Mouse (Mus musculus) brain, embryonic 18.5 days (tissue): ENCODE measurements at regions not wholly inside any gene's neighbourhood (a gene's known extent, or its start where the extent isn't known, plus 50 kb on each side); places are given as distances from the start of the nearest gene placed in this dataset.

ENCODE experiments used
- DNase-seq: peaks from one replicate; pipeline ENCODE4 v3.0.0-alpha.2; 2012; ENCODE audit warnings: low read depth, low spot score

DNA sequence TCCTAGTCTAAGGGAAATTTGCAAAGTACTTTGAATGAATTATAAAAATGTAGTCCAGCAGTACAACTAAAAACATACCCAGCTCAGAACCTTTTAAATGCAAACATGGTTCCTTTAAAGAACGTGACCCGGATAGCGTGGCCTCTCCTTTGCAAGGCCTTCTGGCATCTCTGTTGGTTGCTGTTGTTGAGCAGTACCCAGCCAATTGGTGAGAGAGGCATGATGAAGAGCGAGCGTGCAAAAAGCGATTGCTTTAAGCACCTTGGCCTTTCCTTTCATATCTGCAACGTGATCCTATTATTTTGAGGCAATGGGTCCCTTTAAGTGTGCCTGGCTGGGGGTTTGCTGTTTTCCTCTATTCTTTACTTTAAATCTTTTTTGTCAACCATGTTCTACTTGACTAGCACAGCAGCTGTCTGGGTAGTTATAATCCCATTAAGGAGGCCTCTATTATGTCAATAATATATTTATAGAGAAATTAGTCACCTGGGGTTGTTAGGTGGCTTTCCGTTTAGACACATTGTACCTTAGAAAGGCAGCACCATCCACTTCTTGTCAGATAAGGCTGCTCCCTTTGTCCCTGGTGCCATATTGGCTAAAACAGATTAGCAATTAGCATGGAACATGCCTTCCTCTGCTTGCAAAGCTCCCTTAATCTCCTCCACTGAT, 141.5 kb upstream of the Jag1 start:
- DNase-seq, result no peak

DNA sequence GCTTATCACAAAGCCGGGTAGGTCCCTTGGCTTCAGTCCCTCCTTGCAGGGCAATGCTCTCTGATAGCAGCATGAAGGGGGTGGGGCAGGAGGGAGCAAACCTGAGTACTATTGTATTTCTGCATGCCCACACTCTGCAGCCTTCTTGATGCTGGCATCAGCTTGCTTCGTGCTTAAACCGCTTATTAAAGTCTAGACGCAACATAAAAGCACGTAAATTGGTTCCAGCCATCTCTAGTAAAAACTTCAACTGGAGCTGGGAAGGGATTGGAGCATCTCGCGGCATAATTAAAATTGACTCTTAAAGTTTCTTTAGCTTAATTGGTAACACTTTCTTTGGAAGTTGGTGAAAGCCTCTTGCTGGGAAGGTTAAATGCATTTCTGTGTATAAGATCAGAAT, 131.5 kb upstream of the Jag1 start:
- no peak for DNase-seq

- DNase-seq, result no peak
Measured at GRCm38 (mm10) chr2:137244370-137244769, 127.9 kb upstream of the Jag1 start.

DNA sequence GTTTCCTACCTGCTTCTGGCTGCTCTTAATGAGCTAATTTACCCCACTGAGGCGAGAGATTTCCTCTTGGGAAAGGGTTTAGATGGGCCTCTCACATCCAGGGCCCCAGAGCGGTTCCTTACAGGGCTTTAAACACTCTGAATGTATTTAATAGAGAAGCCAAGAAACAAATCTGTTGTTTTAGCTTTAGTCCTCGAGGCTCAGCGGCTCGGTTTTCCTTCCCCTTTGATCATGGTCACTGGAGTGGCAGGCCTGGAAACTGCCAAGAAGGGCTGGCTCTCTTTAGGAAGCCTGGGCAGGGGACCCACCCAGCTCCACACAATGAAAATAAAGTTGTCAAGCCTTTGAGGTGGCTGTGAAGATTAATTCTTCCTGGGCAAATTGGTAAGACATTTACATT, 127.5 kb upstream of the Jag1 start:
- DNase-seq, result no peak

DNA sequence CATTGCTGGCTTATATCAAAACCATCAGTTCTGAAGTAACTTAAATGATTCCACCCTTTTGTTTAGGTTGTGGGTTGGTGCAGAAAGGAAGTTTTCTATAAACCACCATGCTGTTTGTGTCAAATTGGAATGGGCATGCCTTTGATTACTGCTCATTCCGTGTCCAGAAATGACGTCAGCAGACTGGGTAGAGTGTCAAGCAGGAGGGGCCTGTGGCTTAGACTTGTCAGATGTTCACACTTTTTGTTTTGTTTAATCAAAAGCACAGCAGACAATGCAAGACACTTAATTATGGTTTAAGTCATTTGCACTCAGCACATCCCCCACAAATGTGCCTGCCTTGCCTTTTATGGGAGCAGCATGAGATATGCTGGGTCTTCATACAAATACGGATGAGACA, 120.5 kb upstream of the Jag1 start:
- no peak for DNase-seq

- DNase-seq, result no peak
Measured at GRCm38 (mm10) chr2:137233936-137234335, 117.5 kb upstream of the Jag1 start.

- DNase-seq, result no peak
Measured at GRCm38 (mm10) chr2:137231161-137231560, 114.7 kb upstream of the Jag1 start.

GRCm38 (mm10) chr2:137229422-137230069, 113.1 kb upstream of the Jag1 start:
- no peak for DNase-seq

DNA sequence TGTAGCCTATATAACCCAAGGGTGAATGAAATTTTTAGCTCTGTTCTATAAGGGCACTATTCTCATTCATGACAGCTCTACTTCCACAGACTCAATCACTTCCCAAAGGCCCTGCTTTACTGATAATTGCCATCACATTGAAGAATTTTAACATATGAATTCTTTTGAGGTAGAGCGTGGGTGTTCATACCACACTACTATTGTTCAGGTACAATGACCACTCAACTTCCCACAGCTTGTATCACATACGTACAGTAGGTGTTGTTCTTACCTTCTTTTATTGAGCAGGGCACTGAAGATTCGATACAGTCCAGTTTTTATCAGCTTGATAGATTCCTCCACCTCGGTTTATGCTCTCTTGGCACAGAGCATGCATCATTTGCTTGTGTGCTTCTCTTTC, 111.1 kb upstream of the Jag1 start:
- DNase-seq, result no peak

GRCm38 (mm10) chr2:137224702-137225552, 108.5 kb upstream of the Jag1 start:
- no peak for DNase-seq

GRCm38 (mm10) chr2:137215697-137216096, 99.3 kb upstream of the Jag1 start:
- no peak for DNase-seq

- no peak for DNase-seq
Measured at GRCm38 (mm10) chr2:137207846-137208245, 91.4 kb upstream of the Jag1 start.

- DNase-seq, result no peak
Measured at GRCm38 (mm10) chr2:137204274-137204850, 87.9 kb upstream of the Jag1 start.

- DNase-seq, result no peak
Measured at GRCm38 (mm10) chr2:137200101-137200500, 83.7 kb upstream of the Jag1 start.

DNA sequence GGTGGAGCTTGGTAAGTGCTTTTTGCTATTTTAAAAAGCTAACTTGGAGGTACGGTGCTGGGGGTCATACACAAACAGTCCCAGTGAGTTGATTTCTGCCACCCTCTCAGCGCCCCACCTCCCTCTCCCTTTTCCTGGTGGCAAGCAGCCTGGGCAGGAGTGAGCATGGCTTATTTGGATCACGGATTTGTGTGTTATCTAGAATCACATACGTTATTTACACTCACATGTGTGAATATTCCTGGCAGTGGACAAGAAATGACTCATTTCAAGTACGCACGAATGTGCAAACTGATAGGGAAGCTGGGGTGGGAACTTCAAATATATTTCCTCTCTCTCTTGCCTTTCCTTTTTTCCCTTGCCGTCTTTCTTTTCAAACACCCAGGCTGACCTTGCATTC, 75.7 kb upstream of the Jag1 start:
- no peak for DNase-seq

- no peak for DNase-seq
Measured at GRCm38 (mm10) chr2:137169176-137169575, 52.7 kb upstream of the Jag1 start.

DNA sequence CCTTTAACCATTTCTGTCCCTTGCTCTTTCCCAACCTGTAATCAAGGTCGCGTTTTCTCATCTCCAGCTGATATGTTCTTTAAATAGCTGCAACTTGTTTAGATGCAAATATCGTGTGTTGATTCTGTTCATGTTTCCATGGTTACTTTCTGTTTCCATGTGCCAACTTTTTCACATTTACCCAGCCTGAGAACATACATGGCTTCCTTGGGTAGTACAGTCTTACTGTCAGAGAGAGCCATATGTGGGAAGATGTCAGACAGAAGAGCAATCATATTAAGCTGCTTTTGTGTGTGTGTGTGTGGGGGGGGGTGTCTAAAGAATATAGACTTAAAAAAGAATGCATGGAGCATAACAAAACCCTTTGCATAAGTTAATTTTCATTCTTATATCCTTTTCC, 52.2 kb upstream of the Jag1 start:
- DNase-seq, result peak; percentile 28
